Mouse (Mus musculus): ENCODE data around the gene Fbxo36. TPM values are rescaled to one million over a fixed set of nuclear protein-coding genes. Genes with fewer than 3 reads are reported as not detected.

Gene Fbxo36
- polyA plus RNA-seq, 1 experiment from 2014 or later = 6.1 TPM

DNA sequence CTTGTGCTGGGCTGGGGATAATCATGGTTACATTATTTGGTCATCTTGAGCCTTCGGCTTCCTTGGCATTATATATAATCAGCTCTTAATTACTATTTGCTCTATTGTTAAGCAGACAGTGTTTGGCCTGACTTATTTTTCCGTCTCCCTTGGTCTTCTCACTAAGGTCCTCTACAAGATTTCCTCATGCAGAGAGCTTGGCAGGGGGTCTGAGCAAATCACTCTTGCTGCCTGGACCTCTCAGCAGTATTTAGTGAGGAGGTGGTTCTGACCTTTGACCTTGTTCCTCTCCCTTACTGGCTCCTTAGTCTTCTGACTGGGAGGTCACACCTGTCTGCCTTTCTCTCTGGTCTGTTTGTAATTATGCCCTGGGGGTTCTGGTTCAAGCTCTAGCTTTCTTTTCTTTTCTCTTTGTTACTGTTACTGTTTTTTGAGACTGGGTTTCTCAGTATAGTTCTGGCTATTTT, 42.5 kb downstream of the Fbxo36 start:
- no peaks in the 10 kb centered on the region for H3K4me1 ChIP-seq (replicated peaks)
- WGBS = 22% methylated on average over 2 of the region's 2 CpGs
- H3K4me2 ChIP-seq = no peak overlapping the region
- no peak for ATAC-seq (ENCODE audit: low read depth)
- H3K27me3 ChIP-seq = no peaks in the 10 kb centered on the region
- no peaks in the 10 kb centered on the region for H3K36me3 ChIP-seq
- no peaks in the 10 kb centered on the region for H3K9me3 ChIP-seq
- no peak overlapping the region for H3K4me3 ChIP-seq
- no peak overlapping the region for H3K9ac ChIP-seq
- H3K27ac ChIP-seq (replicated peaks) = no peak overlapping the region

- H3K4me1 ChIP-seq (replicated peaks) = no peaks in the 10 kb centered on the region
- no peak for ATAC-seq (ENCODE audit: low read depth)
- H3K4me3 ChIP-seq = no peak overlapping the region
- H3K27me3 ChIP-seq = no peaks in the 10 kb centered on the region
- no peak overlapping the region for H3K9ac ChIP-seq
- no peaks in the 10 kb centered on the region for H3K36me3 ChIP-seq
- H3K27ac ChIP-seq (replicated peaks) = no peak overlapping the region
- H3K4me2 ChIP-seq = no peak overlapping the region
- 88% methylated on average over 4 of the region's 4 CpGs for WGBS
- no peaks in the 10 kb centered on the region for H3K9me3 ChIP-seq
Observed at GRCm38 (mm10) chr1:84882937-84883336, 43.3 kb downstream of the Fbxo36 start.

DNA sequence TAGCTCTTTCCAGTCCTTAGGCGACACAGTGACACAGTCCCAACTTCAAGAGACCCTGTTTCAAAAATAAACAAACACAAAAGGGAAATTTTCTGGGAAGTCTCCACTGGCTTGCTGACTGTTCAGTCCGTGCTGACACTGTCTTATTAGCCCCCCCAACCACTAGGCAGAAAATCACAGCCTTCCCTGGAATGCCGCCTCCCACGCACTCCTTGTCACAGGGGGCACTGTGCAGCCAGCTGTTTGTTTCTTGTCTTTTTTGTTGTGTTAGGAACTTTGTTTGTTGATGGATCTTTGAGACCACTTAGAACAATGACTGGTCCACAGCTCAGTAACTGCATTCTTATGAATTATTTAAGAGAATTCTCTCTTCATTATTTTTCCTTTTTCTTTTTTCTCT, 44.2 kb downstream of the Fbxo36 start:
- WGBS = 79% methylated on average over 4 of the region's 4 CpGs
- ATAC-seq (ENCODE audit: low read depth) = no peak
- Histone ChIP-seq H3K27ac (replicated peaks) (no peak overlapping the region), H3K4me1 (replicated peaks) (no peaks in the 10 kb centered on the region), H3K27me3 (no peaks in the 10 kb centered on the region), H3K4me2 (no peak overlapping the region), H3K9me3 (no peaks in the 10 kb centered on the region), H3K36me3 (no peaks in the 10 kb centered on the region), H3K4me3 (no peak overlapping the region), H3K9ac (no peak overlapping the region)

DNA sequence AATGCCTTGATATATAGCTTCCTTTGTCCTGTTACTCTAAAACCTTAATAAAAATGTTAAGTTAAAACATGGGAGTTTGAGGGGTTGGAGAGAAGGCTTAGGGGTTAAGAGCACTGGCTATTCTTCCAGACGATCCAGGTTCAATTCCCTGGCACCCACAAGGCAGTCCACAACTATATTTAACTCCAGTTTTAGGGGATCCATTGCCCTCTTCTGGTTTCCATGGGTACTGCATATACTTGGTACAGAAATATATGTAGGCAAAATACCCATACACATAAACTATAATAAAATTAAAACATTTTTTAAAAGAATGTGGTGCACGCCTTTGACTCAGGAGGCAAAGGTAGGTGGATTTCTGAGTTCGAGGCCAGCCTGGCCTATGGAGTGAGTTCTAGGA, 45.5 kb downstream of the Fbxo36 start:
- Histone ChIP-seq H3K27me3 (no peaks in the 10 kb centered on the region), H3K9ac (no peak overlapping the region), H3K9me3 (no peaks in the 10 kb centered on the region), H3K4me2 (no peak overlapping the region), H3K4me3 (no peak overlapping the region), H3K36me3 (no peaks in the 10 kb centered on the region), H3K4me1 (replicated peaks) (peaks cover 11% of the 10 kb centered on the region), H3K27ac (replicated peaks) (no peak overlapping the region)
- WGBS = 90% methylated on average over 3 of the region's 3 CpGs
- ATAC-seq (ENCODE audit: low read depth) = no peak

GRCm38 (mm10) chr1:84885921-84886320, 46.3 kb downstream of the Fbxo36 start:
- H3K4me1 ChIP-seq (replicated peaks) = peaks cover 14% of the 10 kb centered on the region
- 89% methylated on average over 6 of the region's 6 CpGs for WGBS
- ATAC-seq (ENCODE audit: low read depth) = no peak
- no peak overlapping the region for H3K4me3 ChIP-seq
- H3K9me3 ChIP-seq = no peaks in the 10 kb centered on the region
- H3K36me3 ChIP-seq = no peaks in the 10 kb centered on the region
- H3K27me3 ChIP-seq = no peaks in the 10 kb centered on the region
- H3K9ac ChIP-seq = no peak overlapping the region
- H3K27ac ChIP-seq (replicated peaks) = no peak overlapping the region
- no peak overlapping the region for H3K4me2 ChIP-seq

- H3K4me2 ChIP-seq = peak overlapping the region; percentile 34
- ATAC-seq (ENCODE audit: low read depth) = peak; percentile 57; the same call in 1 of the 2 replicates
- WGBS = 56% methylated on average over 8 of the region's 8 CpGs
- no peaks in the 10 kb centered on the region for H3K9me3 ChIP-seq
- no peak overlapping the region for H3K4me3 ChIP-seq
- no peaks in the 10 kb centered on the region for H3K27me3 ChIP-seq
- H3K4me1 ChIP-seq (replicated peaks) = peaks cover 14% of the 10 kb centered on the region
- H3K9ac ChIP-seq = no peak overlapping the region
- H3K36me3 ChIP-seq = no peaks in the 10 kb centered on the region
- H3K27ac ChIP-seq (replicated peaks) = peak overlapping the region; percentile 61; the same call in 1 of the 2 replicates
Observed at GRCm38 (mm10) chr1:84889330-84890004, 49.8 kb downstream of the Fbxo36 start.

- Histone ChIP-seq H3K27ac (replicated peaks) (peak overlapping the region; percentile 39; the same call in 1 of the 2 replicates), H3K4me1 (replicated peaks) (peaks cover 14% of the 10 kb centered on the region), H3K9me3 (no peaks in the 10 kb centered on the region), H3K27me3 (no peaks in the 10 kb centered on the region), H3K9ac (no peak overlapping the region), H3K4me2 (peak overlapping the region; percentile 34), H3K4me3 (no peak overlapping the region), H3K36me3 (no peaks in the 10 kb centered on the region)
- WGBS = 8% methylated on average over 7 of the region's 7 CpGs
- ATAC-seq (ENCODE audit: low read depth) = peak; percentile 74
Observed at GRCm38 (mm10) chr1:84890005-84890393, 50.4 kb downstream of the Fbxo36 start.

DNA sequence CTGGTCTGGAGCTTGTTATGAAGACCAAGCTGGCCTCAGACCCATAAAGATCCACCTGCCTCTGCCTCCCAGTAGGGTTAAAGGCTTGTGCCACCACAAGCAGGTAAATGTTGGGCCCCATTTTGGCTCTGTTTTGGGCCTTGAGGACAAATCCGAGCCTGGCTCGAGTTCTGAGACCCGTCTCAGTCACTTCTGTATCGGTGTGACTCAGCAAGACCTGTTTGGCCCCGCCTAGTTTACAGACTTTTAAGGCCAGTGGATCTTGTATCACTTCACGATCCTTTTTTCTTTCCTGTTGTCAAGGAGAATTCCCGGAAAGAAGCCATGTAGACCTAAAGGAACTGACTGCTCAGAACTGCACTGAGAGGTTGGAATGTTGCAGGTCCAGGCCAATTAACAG, 50.9 kb downstream of the Fbxo36 start:
- Histone ChIP-seq H3K27me3 (no peaks in the 10 kb centered on the region), H3K9ac (no peak overlapping the region), H3K27ac (replicated peaks) (peak overlapping the region; percentile 39; the same call in 1 of the 2 replicates), H3K4me3 (no peak overlapping the region), H3K36me3 (no peaks in the 10 kb centered on the region), H3K4me1 (replicated peaks) (peaks cover 14% of the 10 kb centered on the region), H3K9me3 (no peaks in the 10 kb centered on the region), H3K4me2 (no peak overlapping the region)
- no peak for ATAC-seq (ENCODE audit: low read depth)
- 80% methylated on average over 7 of the region's 7 CpGs for WGBS

DNA sequence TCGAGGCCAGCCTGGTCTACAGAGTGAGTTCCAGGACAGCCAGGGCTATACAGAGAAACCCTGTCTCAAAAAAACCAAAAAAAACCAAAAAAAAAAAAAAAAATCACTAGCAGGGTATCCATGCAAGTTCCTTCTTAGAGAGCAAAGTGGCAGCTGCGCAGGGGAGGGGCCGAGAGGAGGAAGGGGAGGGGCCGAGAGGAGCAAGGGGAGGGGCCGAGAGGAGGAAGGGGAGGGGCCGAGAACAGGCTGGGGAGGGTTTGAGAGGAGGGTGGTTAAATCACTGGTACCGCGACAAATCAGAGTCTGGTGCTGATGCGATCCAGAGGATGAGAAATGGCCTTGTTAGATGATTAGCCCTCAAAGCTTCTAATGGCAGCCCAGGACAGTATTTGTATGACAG, 52.1 kb downstream of the Fbxo36 start:
- WGBS = 91% methylated on average over 9 of the region's 9 CpGs

GRCm38 (mm10) chr1:84897364-84897763, 57.7 kb downstream of the Fbxo36 start:
- ATAC-seq (ENCODE audit: low read depth) = no peak
- WGBS = 87% methylated on average over 6 of the region's 6 CpGs

More for the DNA sequence above, 52.1 kb downstream of the Fbxo36 start:
- H3K9ac ChIP-seq = no peak overlapping the region
- no peak overlapping the region for H3K27ac ChIP-seq (replicated peaks)
- no peaks in the 10 kb centered on the region for H3K36me3 ChIP-seq
- H3K9me3 ChIP-seq = no peaks in the 10 kb centered on the region; the same call in 1 of the 2 replicates
- H3K4me3 ChIP-seq = no peak overlapping the region
- no peak overlapping the region for H3K4me2 ChIP-seq
- peaks cover 14% of the 10 kb centered on the region for H3K4me1 ChIP-seq (replicated peaks)
- no peaks in the 10 kb centered on the region for H3K27me3 ChIP-seq
- no peak for ATAC-seq (ENCODE audit: low read depth)

DNA sequence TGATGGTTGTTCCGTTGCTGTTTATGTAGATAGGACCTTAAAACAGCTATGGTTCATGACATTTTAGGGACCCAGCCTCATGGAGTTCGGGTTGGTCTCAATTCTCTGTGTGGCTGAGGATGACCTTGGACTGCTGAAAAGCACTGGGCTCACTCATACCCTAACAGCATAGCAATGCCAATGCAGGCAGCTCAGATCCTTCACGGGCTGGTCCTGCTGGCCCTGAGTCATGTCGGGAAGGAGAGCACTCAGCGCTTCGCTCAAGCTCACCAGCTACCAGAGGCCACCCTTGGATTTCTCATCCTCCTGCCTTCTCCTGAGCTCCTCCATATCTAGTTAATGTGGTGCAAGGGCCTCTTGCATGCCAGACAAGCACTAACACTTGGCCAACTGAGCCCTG, 59.5 kb downstream of the Fbxo36 start:
- Histone ChIP-seq H3K9ac (no peak overlapping the region), H3K4me2 (no peak overlapping the region), H3K9me3 (no peaks in the 10 kb centered on the region; the same call in 1 of the 2 replicates), H3K27me3 (no peaks in the 10 kb centered on the region), H3K4me1 (replicated peaks) (no peaks in the 10 kb centered on the region), H3K36me3 (0 out of 2 replicates have a peak, but pooled peaks cover 3% of the 10 kb centered on the region), H3K4me3 (no peak overlapping the region), H3K27ac (replicated peaks) (no peak overlapping the region)
- 90% methylated on average over 6 of the region's 6 CpGs for WGBS
- ATAC-seq (ENCODE audit: low read depth) = no peak

More at GRCm38 (mm10) chr1:84897364-84897763, 57.7 kb downstream of the Fbxo36 start:
- H3K4me1 ChIP-seq (replicated peaks) = no peaks in the 10 kb centered on the region
- no peaks in the 10 kb centered on the region; the same call in 1 of the 2 replicates for H3K9me3 ChIP-seq
- 0 out of 2 replicates have a peak, but pooled peaks cover 3% of the 10 kb centered on the region for H3K36me3 ChIP-seq
- no peak overlapping the region for H3K4me3 ChIP-seq
- no peak overlapping the region for H3K4me2 ChIP-seq
- H3K27ac ChIP-seq (replicated peaks) = no peak overlapping the region
- H3K9ac ChIP-seq = no peak overlapping the region
- H3K27me3 ChIP-seq = no peaks in the 10 kb centered on the region

DNA sequence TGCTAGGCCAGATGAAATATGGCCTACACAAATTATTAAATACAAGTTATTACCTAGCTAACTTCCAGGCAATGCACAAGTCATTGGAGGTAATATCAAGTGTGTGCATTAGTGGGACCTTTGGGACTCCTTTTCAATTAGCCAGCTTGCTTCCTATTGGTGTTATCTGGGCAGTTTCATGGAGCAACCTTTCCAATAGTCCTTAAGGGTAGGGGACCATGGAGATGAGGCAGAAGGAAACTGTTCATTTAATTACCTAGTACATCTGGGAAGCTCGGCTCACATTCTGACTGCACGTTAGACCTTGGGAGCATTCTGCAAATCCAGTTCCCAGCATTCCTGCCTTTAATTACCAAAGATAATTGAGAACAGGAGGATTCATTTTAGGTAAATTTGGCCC, 64.8 kb downstream of the Fbxo36 start:
- H3K36me3 ChIP-seq = 0 out of 2 replicates have a peak, but pooled peaks cover 3% of the 10 kb centered on the region
- peak; percentile 75 for ATAC-seq (ENCODE audit: low read depth)
- no peak overlapping the region for H3K27ac ChIP-seq (replicated peaks)
- H3K9me3 ChIP-seq = no peaks in the 10 kb centered on the region
- H3K27me3 ChIP-seq = no peaks in the 10 kb centered on the region
- H3K4me2 ChIP-seq = no peak overlapping the region
- H3K4me3 ChIP-seq = no peak overlapping the region
- H3K4me1 ChIP-seq (replicated peaks) = no peaks in the 10 kb centered on the region
- WGBS = 53% methylated on average over 2 of the region's 2 CpGs
- H3K9ac ChIP-seq = no peak overlapping the region

Measured in neural tube, embryonic 13.5 days (tissue).